Mouse (Mus musculus) kidney, embryonic 15.5 days (tissue): ENCODE results near the gene Tmem60. TPM values are rescaled to one million over a fixed set of nuclear protein-coding genes. Genes with fewer than 3 reads are reported as not detected.

Experiments
- ATAC-seq: fragments of 200-750 bp; cut with Nextera tagmentation; replicated peaks from 2 replicates; pipeline ENCODE4 v1.8.0; 2017; ENCODE audit warnings: moderate TSS enrichment; ENCODE audit not compliant: low FRiP score
- H3K27ac ChIP-seq: fragments of 300-500 bp; sonication (generic); 2 replicates; pipeline ENCODE4 v1.5.1; 2015; ENCODE audit warnings: mild to moderate bottlenecking, inconsistent platforms
- H3K27me3 ChIP-seq: fragments of 300-500 bp; sonication (generic); 2 replicates; pipeline ENCODE4 v1.6.1; 2015; ENCODE audit warnings: inconsistent platforms
- H3K36me3 ChIP-seq: fragments of 300-500 bp; sonication (generic); 2 replicates; pipeline ENCODE4 v1.6.1; 2015; ENCODE audit warnings: inconsistent platforms
- H3K4me1 ChIP-seq: fragments of 300-500 bp; sonication (generic); 2 replicates; pipeline ENCODE4 v1.6.1; 2015; ENCODE audit warnings: inconsistent platforms
- H3K4me2 ChIP-seq: fragments of 300-500 bp; sonication (generic); 2 replicates; pipeline ENCODE4 v1.6.1; 2015; ENCODE audit warnings: moderate library complexity, mild to moderate bottlenecking, inconsistent platforms
- H3K4me3 ChIP-seq: fragments of 300-500 bp; sonication (generic); replicated peaks from 2 replicates; pipeline ENCODE4 v1.5.1; 2015; ENCODE audit warnings: mild to moderate bottlenecking, inconsistent platforms
- H3K9ac ChIP-seq: fragments of 300-500 bp; sonication (generic); 2 replicates; pipeline ENCODE4 v1.6.1; 2015; ENCODE audit warnings: mild to moderate bottlenecking, inconsistent platforms
- H3K9me3 ChIP-seq: fragments of 300-500 bp; sonication (generic); replicated peaks from 2 replicates; pipeline ENCODE4 v1.6.1; 2016; ENCODE audit warnings: inconsistent platforms
- WGBS: fragments of 180-500 bp; shearing (Covaris S2); methylation state at CpG from one replicate; pipeline ENCODE4 v1.1.7; 2015; ENCODE audit warnings: mixed read lengths; 5-methylcytosine and 5-hydroxymethylcytosine counted together
- polyA plus RNA-seq: library from polyadenylated mRNA; unstranded; fragments of >200 nt; fragmentation: Nextera tagmentation; extraction: Ambion mirVana; gene quantifications from 2 replicates; pipeline ENCODE4 v1.2.1, GENCODE M21; 2015

The Tmem60 gene
- 51.2 and 55.6 TPM in 2 replicates for polyA plus RNA-seq

DNA sequence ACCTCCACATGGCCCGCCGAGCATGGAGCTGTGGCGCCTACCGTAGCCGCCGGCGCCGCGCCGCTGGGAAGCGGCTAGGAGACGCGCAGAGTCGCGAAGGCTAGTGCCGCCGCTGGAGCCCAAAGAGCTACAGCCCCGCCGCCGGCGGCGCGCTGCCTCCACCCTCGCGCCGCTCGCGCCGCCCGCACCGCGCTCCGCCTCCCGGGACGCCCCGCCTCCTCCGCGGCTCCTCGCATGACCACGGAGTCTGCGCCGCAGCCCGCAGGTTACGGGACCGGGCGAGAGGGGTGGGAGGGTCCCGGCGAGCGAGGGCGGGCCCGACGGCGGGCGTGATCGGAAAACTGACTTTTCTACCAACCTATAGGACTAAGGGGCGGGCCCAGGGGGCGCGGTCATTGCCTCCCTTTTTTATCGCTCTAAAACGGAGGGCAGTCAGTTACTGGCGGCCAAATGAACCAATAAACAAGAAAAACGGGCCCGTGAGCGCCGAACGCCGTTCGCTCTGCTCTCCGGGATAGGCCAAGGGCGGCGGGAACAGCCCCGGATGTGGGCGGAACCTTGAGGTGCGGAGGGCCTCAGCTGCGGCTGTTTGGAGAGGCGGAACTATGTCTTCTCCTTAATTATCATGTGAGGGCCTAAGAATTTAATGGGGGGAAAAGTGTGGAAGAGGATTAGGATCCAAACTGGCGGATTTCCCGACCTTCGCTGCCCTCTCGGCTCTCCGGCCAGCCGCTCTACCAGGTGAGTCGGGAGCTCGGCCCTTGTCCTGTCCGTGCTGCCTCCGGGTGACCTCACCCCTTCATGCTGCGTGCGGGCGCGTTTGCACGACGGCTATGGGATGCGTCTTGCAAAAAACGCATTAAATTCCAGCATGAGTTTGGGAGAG is at the start of gene Tmem60, which contains the start of gene Phtf2:
Tmem60 (plus strand) TSS at position 277 of the 886 bp plus-strand sequence.
Phtf2 (minus strand) TSS at position 210 of the 886 bp plus-strand sequence.
- H3K27ac ChIP-seq = peak within 1 kb of the TSS; percentile 96
- peaks cover 19% of the 10 kb centered on the region for H3K4me1 ChIP-seq
- no peaks in the 10 kb centered on the region for H3K9me3 ChIP-seq
- H3K36me3 ChIP-seq = peaks cover 10% of the 10 kb centered on the region
- ATAC-seq = peak; percentile 99
- H3K4me2 ChIP-seq = peak within 1 kb of the TSS; percentile 68
- peak within 1 kb of the TSS; percentile 85 for H3K9ac ChIP-seq
- H3K4me3 ChIP-seq = peak within 1 kb of the TSS; percentile 91
- WGBS = under 1% methylated on average over 94 of the region's 94 CpGs
- H3K27me3 ChIP-seq = no peaks in the 10 kb centered on the region

DNA sequence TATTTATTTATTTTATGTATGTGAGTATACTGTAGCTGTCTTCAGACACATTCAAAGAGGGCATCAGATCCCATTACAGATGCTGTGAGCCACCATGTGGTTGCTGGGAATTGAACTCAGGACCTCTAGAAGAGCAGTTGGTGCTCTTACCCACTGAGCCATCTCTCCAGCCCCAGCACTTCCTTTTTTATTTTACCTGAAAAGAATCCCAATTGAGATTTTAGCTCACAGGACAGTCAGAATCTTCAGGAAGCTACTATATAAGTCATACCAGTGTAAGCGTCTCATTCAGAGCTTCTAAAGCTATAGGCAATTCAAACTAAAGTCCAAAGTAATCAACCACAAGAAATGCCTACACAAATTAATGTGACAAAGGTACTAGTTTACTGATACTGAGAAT is 47.6 kb upstream of the Tmem60 start:
- Histone ChIP-seq H3K27me3 (no peaks in the 10 kb centered on the region), H3K27ac (no peak overlapping the region), H3K9ac (no peak overlapping the region), H3K4me3 (no peak overlapping the region), H3K4me2 (no peak overlapping the region), H3K36me3 (0 out of 2 replicates have a peak, but pooled peaks cover 3% of the 10 kb centered on the region), H3K4me1 (no peaks in the 10 kb centered on the region), H3K9me3 (no peaks in the 10 kb centered on the region)
- ATAC-seq = no peak
- 94% methylated on average over 1 of the region's 1 CpGs for WGBS

DNA sequence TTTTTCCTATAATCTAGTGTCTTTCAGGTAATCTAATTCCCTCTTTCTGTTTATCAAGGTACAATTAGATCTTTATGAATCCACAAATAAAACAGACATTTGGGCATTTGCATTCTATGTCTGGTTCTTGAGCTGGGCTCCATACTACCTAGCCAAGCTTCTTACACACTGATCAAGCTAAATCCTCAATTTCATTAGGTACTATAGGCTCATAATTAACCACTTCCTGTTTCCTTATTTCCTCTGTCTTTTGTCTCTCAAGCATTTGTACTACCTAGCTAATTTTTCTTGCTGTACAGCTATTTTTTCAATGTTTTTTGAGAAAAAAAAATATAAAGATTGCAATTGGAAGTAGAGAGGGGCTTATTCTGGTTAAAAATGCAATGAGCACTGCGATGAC is 44.9 kb upstream of the Tmem60 start:
- Histone ChIP-seq H3K4me3 (no peak overlapping the region), H3K4me1 (no peaks in the 10 kb centered on the region), H3K36me3 (0 out of 2 replicates have a peak, but pooled peaks cover 3% of the 10 kb centered on the region), H3K9ac (no peak overlapping the region), H3K4me2 (no peak overlapping the region), H3K9me3 (no peaks in the 10 kb centered on the region), H3K27me3 (no peaks in the 10 kb centered on the region), H3K27ac (no peak overlapping the region)
- WGBS = 100% methylated on average over 1 of the region's 1 CpGs
- ATAC-seq = no peak

DNA sequence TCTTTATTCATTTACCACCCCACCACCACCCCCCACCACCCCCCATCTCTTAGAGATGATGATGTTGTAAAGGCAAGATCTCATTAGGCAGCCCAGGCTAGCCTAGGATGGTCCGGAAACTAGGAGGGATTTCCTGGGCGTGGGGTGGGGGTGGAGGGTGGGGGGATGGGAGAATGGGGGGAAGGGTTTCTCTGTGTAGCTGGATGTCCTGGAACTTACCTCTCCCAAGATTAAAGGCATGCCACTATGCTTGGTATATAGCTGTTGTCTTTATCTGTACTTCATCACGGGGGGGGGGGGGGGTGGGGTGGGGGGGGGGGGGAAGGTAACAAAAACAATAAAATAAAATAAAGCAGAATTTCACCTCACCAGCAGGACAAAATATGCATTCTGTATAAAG is 38.6 kb upstream of the Tmem60 start:
- WGBS = 58% methylated on average over 2 of the region's 3 CpGs
- ATAC-seq = no peak
- Histone ChIP-seq H3K4me2 (no peak overlapping the region), H3K4me1 (no peaks in the 10 kb centered on the region), H3K4me3 (no peak overlapping the region), H3K9ac (no peak overlapping the region), H3K36me3 (no peaks in the 10 kb centered on the region), H3K9me3 (no peaks in the 10 kb centered on the region), H3K27ac (no peak overlapping the region), H3K27me3 (no peaks in the 10 kb centered on the region)

DNA sequence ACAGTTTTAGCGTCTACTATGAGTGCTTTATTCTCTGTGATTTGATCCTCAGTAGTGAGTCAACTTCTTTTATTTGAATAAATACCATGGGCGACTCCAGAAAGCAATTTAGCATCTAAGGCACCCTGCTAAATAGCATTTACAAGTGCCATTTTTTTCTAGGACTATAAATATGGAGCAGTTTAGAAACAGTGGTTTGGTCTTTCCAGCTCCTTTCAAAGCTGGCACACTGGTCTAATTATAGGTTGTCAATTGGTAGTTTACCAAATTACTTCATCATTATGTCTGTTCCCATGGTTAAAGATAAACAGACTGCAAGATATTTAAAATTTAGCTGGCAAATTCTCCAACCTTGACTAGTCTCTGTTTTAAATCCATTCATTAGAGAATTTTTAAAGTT is 38.2 kb upstream of the Tmem60 start:
- WGBS = 78% methylated on average over 2 of the region's 2 CpGs
- Histone ChIP-seq H3K9me3 (no peaks in the 10 kb centered on the region), H3K4me1 (no peaks in the 10 kb centered on the region), H3K27ac (no peak overlapping the region), H3K36me3 (no peaks in the 10 kb centered on the region), H3K27me3 (no peaks in the 10 kb centered on the region), H3K9ac (no peak overlapping the region), H3K4me2 (no peak overlapping the region), H3K4me3 (no peak overlapping the region)
- no peak for ATAC-seq

DNA sequence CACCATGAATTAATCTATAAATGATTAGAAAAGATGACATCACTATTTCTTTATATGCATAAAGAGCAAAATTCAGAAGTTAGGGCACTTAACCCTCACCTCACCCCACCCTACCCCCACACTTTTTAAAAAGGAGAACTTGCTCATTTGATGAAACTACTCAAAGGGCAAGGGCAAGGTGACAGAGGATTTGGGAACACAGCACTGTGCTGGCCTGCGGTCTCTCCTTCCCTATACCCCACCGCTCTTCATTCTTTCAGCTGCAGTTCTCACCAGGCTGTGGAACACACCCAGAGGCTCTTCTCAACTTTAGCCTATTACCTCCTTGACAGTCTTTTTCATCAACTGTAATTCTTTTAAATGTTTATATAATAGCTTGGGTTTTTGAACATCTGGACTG is 35.0 kb upstream of the Tmem60 start:
- ATAC-seq = no peak

DNA sequence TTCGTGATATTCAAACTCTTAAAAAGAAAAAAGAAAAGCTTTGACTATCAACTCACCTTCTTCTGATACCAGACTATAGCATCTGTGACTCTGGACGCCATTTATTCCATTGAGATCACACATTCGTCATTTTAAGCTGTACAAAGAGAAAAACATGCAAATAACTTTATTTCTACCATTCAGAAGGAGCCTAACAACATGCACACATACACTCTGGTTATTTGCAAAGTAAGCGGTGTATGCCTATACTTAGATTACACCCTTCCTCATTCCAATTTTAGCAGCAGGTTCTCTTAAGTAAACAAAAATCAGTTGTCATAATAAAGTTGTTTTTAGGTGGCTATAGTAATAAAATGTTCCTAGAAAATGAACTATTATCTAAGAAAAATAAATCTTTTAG is 26.9 kb upstream of the Tmem60 start:
- H3K9ac ChIP-seq = no peak overlapping the region

More for the DNA sequence above, 35.0 kb upstream of the Tmem60 start:
- Histone ChIP-seq H3K4me1 (no peaks in the 10 kb centered on the region), H3K27ac (no peak overlapping the region), H3K4me2 (no peak overlapping the region), H3K27me3 (no peaks in the 10 kb centered on the region), H3K36me3 (no peaks in the 10 kb centered on the region), H3K9ac (no peak overlapping the region), H3K9me3 (no peaks in the 10 kb centered on the region), H3K4me3 (no peak overlapping the region)
- 94% methylated on average over 2 of the region's 2 CpGs for WGBS

DNA sequence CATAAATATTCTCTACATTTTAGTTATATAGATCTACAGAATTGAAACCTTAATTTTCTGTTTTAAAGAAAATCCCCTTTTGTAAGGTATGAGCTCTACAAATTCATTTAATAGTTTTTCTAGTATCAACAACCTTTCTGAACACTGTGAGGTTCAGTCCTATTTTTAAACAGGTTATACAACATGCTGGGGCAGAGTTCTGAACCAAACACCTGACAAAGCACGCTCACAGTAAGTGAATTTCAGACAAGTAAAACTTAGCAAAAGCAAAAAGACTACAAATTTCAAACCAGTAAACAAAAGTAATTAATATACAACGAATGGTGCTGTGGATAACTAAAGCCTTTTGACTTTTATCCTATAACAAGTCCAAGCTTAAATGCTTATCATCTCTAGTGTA is 23.6 kb upstream of the Tmem60 start:
- Histone ChIP-seq H3K27me3 (no peaks in the 10 kb centered on the region), H3K27ac (no peak overlapping the region), H3K4me1 (no peaks in the 10 kb centered on the region), H3K9ac (no peak overlapping the region), H3K36me3 (no peaks in the 10 kb centered on the region), H3K4me2 (no peak overlapping the region), H3K4me3 (no peak overlapping the region), H3K9me3 (no peaks in the 10 kb centered on the region)
- no peak for ATAC-seq
- WGBS = 89% methylated on average over 2 of the region's 2 CpGs

More for the DNA sequence above, 26.9 kb upstream of the Tmem60 start:
- Histone ChIP-seq H3K9me3 (no peaks in the 10 kb centered on the region), H3K4me1 (no peaks in the 10 kb centered on the region), H3K36me3 (no peaks in the 10 kb centered on the region), H3K4me2 (no peak overlapping the region), H3K27me3 (no peaks in the 10 kb centered on the region), H3K4me3 (no peak overlapping the region), H3K27ac (no peak overlapping the region)
- WGBS = 89% methylated on average over 4 of the region's 4 CpGs
- no peak for ATAC-seq

DNA sequence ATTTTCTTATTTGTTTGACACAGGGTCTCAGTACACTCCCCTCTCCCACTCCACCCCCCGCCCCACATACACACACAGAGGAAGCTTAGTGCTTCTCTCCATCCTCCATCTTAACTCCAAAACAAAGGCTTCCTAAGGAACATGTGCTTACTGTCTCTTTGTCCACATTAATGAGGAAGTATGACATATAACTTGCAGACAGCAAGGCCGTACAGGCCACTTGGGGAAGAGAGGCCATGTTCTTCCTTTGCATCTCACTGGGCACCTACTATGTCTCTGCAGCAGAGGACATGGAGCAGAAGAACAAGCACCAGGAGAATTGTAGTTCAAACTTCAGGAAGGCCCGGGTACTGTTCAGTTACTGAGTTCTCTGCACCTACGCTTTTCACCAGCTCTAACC is 21.4 kb upstream of the Tmem60 start:
- H3K4me3 ChIP-seq = no peak overlapping the region
- no peaks in the 10 kb centered on the region for H3K9me3 ChIP-seq
- H3K4me1 ChIP-seq = peaks cover 14% of the 10 kb centered on the region; the same call in 1 of the 2 replicates
- H3K4me2 ChIP-seq = no peak overlapping the region
- no peak overlapping the region for H3K27ac ChIP-seq
- no peaks in the 10 kb centered on the region for H3K27me3 ChIP-seq
- 88% methylated on average over 4 of the region's 4 CpGs for WGBS
- H3K9ac ChIP-seq = no peak overlapping the region
- H3K36me3 ChIP-seq = no peaks in the 10 kb centered on the region
- no peak for ATAC-seq

DNA sequence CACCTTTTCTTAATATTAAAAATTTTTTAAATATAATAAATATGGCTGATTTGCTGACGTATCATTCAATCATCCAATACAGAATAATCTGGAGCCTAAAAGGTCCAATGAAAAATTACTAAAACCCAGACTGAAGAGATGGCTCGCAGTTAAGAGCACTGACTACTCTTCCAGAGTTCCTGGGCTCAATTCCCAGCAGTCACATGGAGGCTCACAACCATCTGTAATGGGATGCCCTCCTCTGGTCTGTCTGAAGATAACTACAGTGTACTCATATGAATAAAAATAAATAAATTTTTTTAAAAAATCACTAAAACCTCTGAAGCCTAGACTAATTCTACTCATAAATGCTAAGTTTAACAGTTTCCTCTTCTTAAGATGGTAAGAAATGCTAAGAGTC is 20.1 kb upstream of the Tmem60 start:
- H3K27ac ChIP-seq = no peak overlapping the region
- H3K9ac ChIP-seq = no peak overlapping the region
- H3K4me2 ChIP-seq = no peak overlapping the region
- no peak overlapping the region for H3K4me3 ChIP-seq
- WGBS = 93% methylated on average over 2 of the region's 2 CpGs
- ATAC-seq = no peak
- H3K4me1 ChIP-seq = peaks cover 19% of the 10 kb centered on the region; the same call in 1 of the 2 replicates
- H3K9me3 ChIP-seq = no peaks in the 10 kb centered on the region
- no peaks in the 10 kb centered on the region for H3K36me3 ChIP-seq
- H3K27me3 ChIP-seq = no peaks in the 10 kb centered on the region

DNA sequence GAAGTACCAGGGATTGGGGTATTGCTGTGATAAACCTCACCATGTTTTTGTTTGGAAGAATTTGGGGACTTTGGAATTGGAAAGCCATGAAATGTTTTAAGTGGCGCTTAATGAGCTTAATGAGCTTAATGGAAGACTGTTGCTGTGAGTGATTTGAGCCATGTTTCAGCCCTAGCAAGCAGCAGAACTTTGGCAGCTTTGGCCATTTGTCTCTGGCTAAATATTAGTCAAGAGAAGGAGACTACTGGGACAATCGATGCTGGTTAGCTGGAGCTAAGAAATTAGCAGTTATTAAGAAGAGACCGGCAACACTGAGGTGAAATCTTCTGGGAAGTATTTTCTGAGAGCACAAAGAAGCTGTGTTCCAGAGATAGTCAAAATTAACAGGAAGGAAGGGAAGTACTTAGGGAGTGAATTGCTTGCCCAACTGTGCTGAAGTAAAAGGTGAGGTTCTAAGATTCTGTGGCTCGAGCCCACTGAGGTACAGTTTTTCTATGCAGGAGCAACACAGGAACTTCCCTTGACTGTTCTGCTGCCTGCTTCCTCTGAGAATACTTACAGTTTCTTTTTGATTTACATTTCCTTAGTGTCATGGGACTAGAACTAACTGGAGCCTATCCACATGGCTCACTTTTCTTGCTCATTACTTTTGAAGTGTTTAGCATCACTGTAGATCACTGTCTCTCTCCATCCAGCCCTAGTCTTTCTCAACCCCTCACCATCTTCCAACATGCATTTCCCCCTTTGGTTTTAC is 17.6 kb upstream of the Tmem60 start:
- Histone ChIP-seq H3K4me1 (peaks cover 19% of the 10 kb centered on the region; the same call in 1 of the 2 replicates), H3K9me3 (no peaks in the 10 kb centered on the region), H3K27me3 (no peaks in the 10 kb centered on the region), H3K9ac (no peak overlapping the region), H3K36me3 (no peaks in the 10 kb centered on the region), H3K27ac (peak overlapping the region; percentile 56; the same call in 1 of the 2 replicates), H3K4me2 (no peak overlapping the region), H3K4me3 (no peak overlapping the region)
- ATAC-seq = no peak
- WGBS = 49% methylated on average over 4 of the region's 4 CpGs

DNA sequence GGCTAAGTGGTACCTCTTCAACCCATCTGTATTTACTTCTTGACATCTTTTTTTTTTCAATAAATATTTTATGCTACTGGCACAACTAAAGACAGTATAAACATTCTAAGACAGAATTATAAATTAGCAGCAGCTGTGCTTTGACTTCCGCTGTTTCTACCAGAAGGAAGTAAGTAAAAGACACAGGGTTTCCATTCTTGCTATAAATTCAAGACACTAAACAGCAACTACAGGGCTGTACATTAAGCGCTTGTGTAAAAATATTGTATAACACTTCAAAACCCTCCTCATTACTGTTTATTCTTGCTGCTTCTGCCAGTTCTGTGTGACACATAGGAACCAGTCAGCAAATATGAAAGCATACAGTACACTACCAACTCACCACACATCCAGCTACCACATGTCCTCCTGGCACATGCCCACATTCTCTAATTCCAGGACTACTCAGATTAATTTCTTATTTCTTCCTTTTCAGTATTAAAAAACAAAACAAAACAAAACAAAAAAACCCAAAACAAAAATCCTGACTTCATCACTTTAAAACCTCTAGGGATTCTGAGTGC is 16.7 kb upstream of the Tmem60 start:
- H3K4me1 ChIP-seq = peaks cover 19% of the 10 kb centered on the region; the same call in 1 of the 2 replicates
- H3K36me3 ChIP-seq = no peaks in the 10 kb centered on the region
- H3K27me3 ChIP-seq = no peaks in the 10 kb centered on the region
- H3K9me3 ChIP-seq = no peaks in the 10 kb centered on the region
- peak overlapping the region; percentile 56 for H3K27ac ChIP-seq
- H3K9ac ChIP-seq = no peak overlapping the region
- H3K4me3 ChIP-seq = no peak overlapping the region
- ATAC-seq = no peak; the same call in 1 of the 2 replicates
- WGBS = 50% methylated on average over 2 of the region's 2 CpGs
- no peak overlapping the region for H3K4me2 ChIP-seq
